Mouse (Mus musculus) hindbrain, embryonic 16.5 days (tissue): ENCODE data around the gene Klhl41. TPM values are rescaled to one million over a fixed set of nuclear protein-coding genes. Genes with fewer than 3 reads are reported as not detected.

Experiments
- ATAC-seq: fragments of 200-750 bp; cut with Nextera tagmentation; 2 replicates; pipeline ENCODE4 v1.8.0; 2017; ENCODE audit warnings: moderate TSS enrichment, moderate library complexity
- H3K27ac ChIP-seq: fragments of 300-500 bp; sonication (generic); 2 replicates; pipeline ENCODE4 v1.5.1; 2014; ENCODE audit warnings: low read depth, mild to moderate bottlenecking, control low read depth, low read length, moderate library complexity
- H3K27me3 ChIP-seq: fragments of 300-500 bp; sonication (generic); replicated peaks from 2 replicates; pipeline ENCODE4 v1.6.1; 2014; ENCODE audit warnings: low read length; ENCODE audit not compliant: control insufficient read depth, insufficient read depth
- H3K36me3 ChIP-seq: fragments of 300-500 bp; sonication (generic); 2 replicates; pipeline ENCODE4 v1.6.1; 2014; ENCODE audit warnings: mild to moderate bottlenecking, low read length, moderate library complexity, mixed read lengths; ENCODE audit not compliant: control insufficient read depth, insufficient read depth
- H3K4me1 ChIP-seq: fragments of 300-500 bp; sonication (generic); 2 replicates; pipeline ENCODE4 v1.6.1; 2014; ENCODE audit warnings: low read depth, low read length; ENCODE audit not compliant: control insufficient read depth, insufficient read depth
- H3K4me2 ChIP-seq: fragments of 300-500 bp; sonication (generic); 2 replicates; pipeline ENCODE4 v1.6.1; 2014; ENCODE audit warnings: mild to moderate bottlenecking, low read length, control low read depth, moderate library complexity
- H3K4me3 ChIP-seq: fragments of 300-500 bp; sonication (generic); 2 replicates; pipeline ENCODE4 v1.5.1; 2014; ENCODE audit warnings: mild to moderate bottlenecking, low read length, control low read depth, moderate library complexity
- H3K9ac ChIP-seq: fragments of 300-500 bp; sonication (generic); 2 replicates; pipeline ENCODE4 v1.6.1; 2014; ENCODE audit warnings: low read depth, mild to moderate bottlenecking, control low read depth, low read length, moderate library complexity
- H3K9me3 ChIP-seq: fragments of 300-500 bp; sonication (generic); 2 replicates; pipeline ENCODE4 v1.6.1; 2014; ENCODE audit warnings: mild to moderate bottlenecking, low read length, moderate library complexity; ENCODE audit not compliant: control insufficient read depth
- WGBS: fragments of 180-500 bp; shearing (Covaris S2); extraction: QIAGEN DNeasy Blood & Tissue Kit; methylation state at CpG from one replicate; pipeline ENCODE4 v1.1.7; 2014; 5-methylcytosine and 5-hydroxymethylcytosine counted together
- polyA plus RNA-seq: library from polyadenylated mRNA; unstranded; fragments of >200 nt; fragmentation: Nextera tagmentation; extraction: Ambion mirVana; gene quantifications from 2 replicates; pipeline ENCODE4 v1.2.1, GENCODE M21; 2015

Klhl41 gene
- polyA plus RNA-seq, 1 experiment from 2014 or later, result 0.08 TPM

DNA sequence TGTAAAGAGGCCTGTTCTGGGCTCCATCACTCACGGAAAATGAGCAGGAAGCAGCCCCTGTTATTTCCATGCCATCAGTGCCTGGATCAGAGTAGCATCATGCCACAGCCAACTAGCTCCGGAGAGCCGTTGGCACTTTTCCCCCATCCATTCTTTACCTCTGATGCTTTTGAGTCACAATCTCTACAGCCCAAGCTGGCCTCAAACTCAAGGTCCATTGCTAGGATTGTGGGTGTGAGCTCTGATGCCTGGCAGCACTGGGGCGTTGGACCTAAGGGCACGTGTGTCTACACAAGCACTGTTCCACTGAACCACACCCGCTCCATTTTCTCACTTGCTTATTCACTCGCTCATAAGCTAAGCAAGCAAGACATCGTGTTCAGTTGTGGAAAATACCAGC, 30.5 kb downstream of the Klhl41 start:
- H3K27me3 ChIP-seq, result no peaks in the 10 kb centered on the region
- H3K27ac ChIP-seq, result no peak overlapping the region
- no peak for ATAC-seq
- H3K9me3 ChIP-seq, result no peaks in the 10 kb centered on the region; the same call in 1 of the 2 replicates
- WGBS, result 93% methylated on average over 8 of the region's 8 CpGs
- H3K4me2 ChIP-seq, result no peak overlapping the region
- no peaks in the 10 kb centered on the region for H3K4me1 ChIP-seq
- H3K36me3 ChIP-seq, result peaks cover 37% of the 10 kb centered on the region
- H3K9ac ChIP-seq, result no peak overlapping the region
- H3K4me3 ChIP-seq, result no peak overlapping the region

DNA sequence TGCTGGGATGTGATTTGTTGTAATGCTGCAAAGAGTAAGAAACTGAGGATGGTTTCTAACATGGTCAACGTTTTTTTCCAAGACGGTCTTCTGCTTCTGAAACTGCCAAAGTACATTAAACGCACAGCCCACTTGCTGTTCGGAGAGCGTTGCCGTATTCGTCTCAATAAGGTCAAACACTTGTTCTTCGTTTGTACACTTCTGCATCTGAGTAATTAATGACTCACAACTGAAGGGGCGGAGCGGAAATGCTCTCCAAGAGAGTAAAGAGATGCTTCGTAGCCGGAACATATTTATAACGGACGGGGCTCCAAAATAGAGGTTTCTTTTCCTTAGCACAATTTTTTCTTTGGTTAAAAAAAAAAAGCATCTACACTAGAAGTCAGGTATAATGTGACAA, 42.3 kb downstream of the Klhl41 start:
- Histone ChIP-seq H3K27me3 (no peaks in the 10 kb centered on the region; the same call in 1 of the 2 replicates), H3K9me3 (no peaks in the 10 kb centered on the region), H3K9ac (no peak overlapping the region), H3K36me3 (no peaks in the 10 kb centered on the region), H3K4me3 (no peak overlapping the region), H3K4me1 (peaks cover 5% of the 10 kb centered on the region), H3K4me2 (peak overlapping the region; percentile 79; the same call in 1 of the 2 replicates), H3K27ac (no peak overlapping the region)
- no peak for ATAC-seq
- whole genome bisulfite sequencing, result 89% methylated on average over 14 of the region's 14 CpGs

DNA sequence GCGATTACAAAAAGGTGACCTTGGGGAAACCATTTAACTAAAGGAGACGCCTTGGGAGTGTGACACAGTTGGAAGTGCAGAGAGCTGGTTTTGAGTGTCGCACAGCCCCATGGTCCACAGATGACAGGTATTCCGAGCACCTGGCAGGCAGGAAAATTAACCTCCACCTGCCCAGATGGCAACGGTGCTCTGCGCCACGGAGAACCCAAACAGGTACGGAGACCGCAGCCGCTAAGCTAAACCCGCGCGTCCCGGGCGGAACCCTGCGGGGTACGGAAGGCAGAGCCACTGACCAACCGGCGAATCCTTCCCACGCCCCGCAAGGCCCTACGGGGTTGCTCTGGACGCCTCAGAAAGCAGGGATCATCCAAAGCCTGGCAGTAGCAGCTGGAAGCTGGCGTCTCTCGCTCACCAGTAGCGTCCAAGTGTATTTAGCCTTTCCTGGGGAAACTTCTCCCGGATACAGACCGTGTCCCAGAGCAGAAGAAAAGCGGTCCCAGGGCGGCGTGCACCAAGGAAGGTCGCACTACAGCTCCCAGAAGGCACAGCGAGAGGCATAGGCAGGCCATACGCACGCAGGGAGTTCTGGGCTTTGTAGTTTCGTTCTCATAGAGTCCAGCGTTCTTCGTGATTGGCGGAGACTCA, 43.2 kb downstream of the Klhl41 start, which contains the start of gene Fastkd1:
TSS of gene Fastkd1 (minus strand) at position 536 of the 645 bp plus-strand sequence.
- H3K4me1 ChIP-seq, result peaks cover 5% of the 10 kb centered on the region
- H3K36me3 ChIP-seq, result no peaks in the 10 kb centered on the region
- H3K27me3 ChIP-seq, result no peaks in the 10 kb centered on the region; the same call in 1 of the 2 replicates
- H3K27ac ChIP-seq, result peak within 1 kb of the TSS; percentile 82
- peak; percentile 99 for ATAC-seq
- peak within 1 kb of the TSS; percentile 91 for H3K9ac ChIP-seq
- peak within 1 kb of the TSS; percentile 90 for H3K4me3 ChIP-seq
- WGBS, result under 1% methylated on average over 38 of the region's 39 CpGs
- H3K4me2 ChIP-seq, result peak within 1 kb of the TSS; percentile 79
- H3K9me3 ChIP-seq, result no peaks in the 10 kb centered on the region

DNA sequence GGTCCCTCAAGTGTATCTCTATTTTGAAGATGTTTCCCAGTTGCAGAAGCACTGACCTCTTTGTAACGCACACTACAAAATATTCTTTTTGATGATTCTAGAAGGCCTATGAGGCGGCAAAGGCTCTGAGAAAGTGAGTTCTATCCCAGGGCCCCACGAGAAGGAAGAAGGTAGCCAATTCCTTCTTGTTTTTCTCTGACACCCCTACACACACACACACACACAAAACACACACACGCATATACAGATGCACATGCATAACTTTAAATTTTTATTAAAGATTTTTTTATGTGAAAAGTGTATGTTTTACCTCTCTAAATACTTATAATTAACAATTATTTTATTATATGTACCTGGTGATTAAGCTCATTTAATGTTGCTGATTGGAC, 43.7 kb downstream of the Klhl41 start:
- 22% methylated on average over 4 of the region's 4 CpGs for WGBS
- H3K4me3 ChIP-seq, result peak overlapping the region; percentile 90
- H3K27me3 ChIP-seq, result no peaks in the 10 kb centered on the region; the same call in 1 of the 2 replicates
- peak overlapping the region; percentile 91; the same call in 1 of the 2 replicates for H3K9ac ChIP-seq
- H3K27ac ChIP-seq, result no peak overlapping the region
- ATAC-seq, result peak; percentile 56; the same call in 1 of the 2 replicates
- no peaks in the 10 kb centered on the region for H3K36me3 ChIP-seq
- no peaks in the 10 kb centered on the region for H3K9me3 ChIP-seq
- H3K4me2 ChIP-seq, result peak overlapping the region; percentile 79
- H3K4me1 ChIP-seq, result peaks cover 5% of the 10 kb centered on the region

DNA sequence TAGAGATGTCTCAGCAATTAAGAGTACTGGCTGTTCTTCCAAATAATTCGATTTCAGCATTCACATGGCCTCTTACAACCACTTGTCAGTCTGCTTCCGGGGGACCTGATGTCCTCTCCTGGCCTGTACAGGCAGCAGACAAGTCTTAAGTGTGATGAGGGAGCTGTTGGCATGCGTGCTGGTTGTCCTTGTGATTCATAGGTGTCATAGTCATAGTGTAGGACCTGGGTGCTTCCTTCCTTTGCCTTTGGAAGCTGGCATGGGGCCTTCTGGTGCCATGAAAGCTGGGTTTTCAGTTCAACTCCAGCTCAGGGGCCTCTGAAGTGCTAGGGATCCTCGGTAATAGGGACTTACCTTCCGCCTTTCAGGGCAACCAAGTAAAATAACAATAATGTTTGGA, 44.2 kb downstream of the Klhl41 start:
- no peaks in the 10 kb centered on the region for H3K36me3 ChIP-seq
- H3K27ac ChIP-seq, result no peak overlapping the region
- no peak for ATAC-seq
- 75% methylated on average over 5 of the region's 5 CpGs for WGBS
- peaks cover 5% of the 10 kb centered on the region for H3K4me1 ChIP-seq
- H3K27me3 ChIP-seq, result no peaks in the 10 kb centered on the region; the same call in 1 of the 2 replicates
- no peak overlapping the region for H3K4me2 ChIP-seq
- H3K9ac ChIP-seq, result no peak overlapping the region
- no peaks in the 10 kb centered on the region for H3K9me3 ChIP-seq
- no peak overlapping the region for H3K4me3 ChIP-seq

DNA sequence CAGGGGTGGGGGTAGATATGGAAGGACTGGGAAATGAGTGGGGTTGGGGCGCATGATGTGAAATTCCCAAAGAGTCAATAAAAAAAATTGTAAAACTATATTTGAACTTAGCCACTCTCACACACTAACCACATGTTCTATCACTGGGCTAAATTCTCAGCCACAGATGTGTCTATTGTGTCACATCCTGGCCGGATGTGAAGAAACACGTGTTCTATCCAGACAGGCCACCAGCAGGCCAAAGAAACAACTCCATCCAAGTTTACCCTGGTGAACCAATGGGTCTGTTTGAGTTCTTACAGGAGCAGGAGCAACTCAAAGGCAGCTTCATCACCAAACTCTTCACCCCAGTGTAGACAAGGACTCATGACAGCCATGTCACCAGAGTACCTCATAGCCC, 46.6 kb downstream of the Klhl41 start:
- WGBS, result 82% methylated on average over 3 of the region's 3 CpGs
- Histone ChIP-seq H3K4me3 (no peak overlapping the region), H3K27me3 (no peaks in the 10 kb centered on the region; the same call in 1 of the 2 replicates), H3K9ac (no peak overlapping the region), H3K36me3 (no peaks in the 10 kb centered on the region), H3K27ac (no peak overlapping the region), H3K9me3 (no peaks in the 10 kb centered on the region), H3K4me2 (no peak overlapping the region), H3K4me1 (peaks cover 5% of the 10 kb centered on the region)
- ATAC-seq, result no peak

DNA sequence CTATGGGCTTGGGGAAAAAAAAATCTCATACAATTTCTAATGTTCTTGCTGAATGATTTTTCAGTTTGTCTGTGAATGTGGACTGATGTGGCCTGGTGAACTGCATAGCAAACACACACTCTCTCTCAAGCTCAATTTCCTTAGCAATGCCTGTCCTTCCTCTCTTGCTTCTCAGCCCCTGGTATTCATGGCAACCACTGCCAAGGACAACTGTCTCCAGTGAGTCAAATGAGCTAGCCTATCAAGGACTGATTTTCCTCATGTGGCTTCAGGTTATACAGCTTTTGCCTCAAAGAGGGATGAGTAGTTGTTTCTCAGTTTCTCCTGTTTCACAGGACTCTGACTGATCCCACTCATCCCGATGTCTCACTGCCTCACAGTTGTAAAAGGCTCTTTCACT, 49.2 kb downstream of the Klhl41 start:
- H3K9me3 ChIP-seq, result no peaks in the 10 kb centered on the region
- no peak overlapping the region for H3K27ac ChIP-seq
- H3K4me3 ChIP-seq, result no peak overlapping the region
- H3K36me3 ChIP-seq, result no peaks in the 10 kb centered on the region
- H3K4me1 ChIP-seq, result peaks cover 7% of the 10 kb centered on the region
- H3K27me3 ChIP-seq, result no peaks in the 10 kb centered on the region; the same call in 1 of the 2 replicates
- no peak overlapping the region for H3K9ac ChIP-seq
- WGBS, result 82% methylated on average over 1 of the region's 1 CpGs
- no peak overlapping the region for H3K4me2 ChIP-seq
- ATAC-seq, result no peak

DNA sequence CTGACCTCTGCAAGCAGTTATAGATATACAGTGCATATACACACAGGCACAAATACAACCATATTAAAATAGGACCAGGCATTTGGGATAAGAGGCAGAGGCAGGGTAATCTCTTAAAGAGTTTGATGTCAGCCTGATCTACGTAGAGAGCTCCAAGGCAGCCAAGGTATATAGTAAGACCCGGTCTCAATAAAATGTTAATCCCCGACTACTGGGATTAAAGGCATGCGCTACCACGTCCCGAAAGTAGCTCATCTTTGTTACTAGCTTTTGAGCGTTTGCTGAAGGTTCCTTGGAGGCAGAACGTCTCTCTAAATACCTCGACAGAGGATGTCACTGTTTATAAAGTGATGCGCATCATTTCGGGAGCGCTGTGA, 52.3 kb downstream of the Klhl41 start, which contains the start of gene Ppig:
TSS of gene Ppig (plus strand) at position 273 of the 377 bp plus-strand sequence.
- no peaks in the 10 kb centered on the region for H3K27me3 ChIP-seq
- ATAC-seq, result no peak; the same call in 1 of the 2 replicates
- no peaks in the 10 kb centered on the region for H3K9me3 ChIP-seq
- peak within 1 kb of the TSS; percentile 84 for H3K9ac ChIP-seq
- peak within 1 kb of the TSS; percentile 92 for H3K27ac ChIP-seq
- H3K4me1 ChIP-seq, result peaks cover 17% of the 10 kb centered on the region
- H3K36me3 ChIP-seq, result no peaks in the 10 kb centered on the region
- WGBS, result 5% methylated on average over 12 of the region's 12 CpGs
- peak within 1 kb of the TSS; percentile 85 for H3K4me2 ChIP-seq
- peak within 1 kb of the TSS; percentile 80 for H3K4me3 ChIP-seq

DNA sequence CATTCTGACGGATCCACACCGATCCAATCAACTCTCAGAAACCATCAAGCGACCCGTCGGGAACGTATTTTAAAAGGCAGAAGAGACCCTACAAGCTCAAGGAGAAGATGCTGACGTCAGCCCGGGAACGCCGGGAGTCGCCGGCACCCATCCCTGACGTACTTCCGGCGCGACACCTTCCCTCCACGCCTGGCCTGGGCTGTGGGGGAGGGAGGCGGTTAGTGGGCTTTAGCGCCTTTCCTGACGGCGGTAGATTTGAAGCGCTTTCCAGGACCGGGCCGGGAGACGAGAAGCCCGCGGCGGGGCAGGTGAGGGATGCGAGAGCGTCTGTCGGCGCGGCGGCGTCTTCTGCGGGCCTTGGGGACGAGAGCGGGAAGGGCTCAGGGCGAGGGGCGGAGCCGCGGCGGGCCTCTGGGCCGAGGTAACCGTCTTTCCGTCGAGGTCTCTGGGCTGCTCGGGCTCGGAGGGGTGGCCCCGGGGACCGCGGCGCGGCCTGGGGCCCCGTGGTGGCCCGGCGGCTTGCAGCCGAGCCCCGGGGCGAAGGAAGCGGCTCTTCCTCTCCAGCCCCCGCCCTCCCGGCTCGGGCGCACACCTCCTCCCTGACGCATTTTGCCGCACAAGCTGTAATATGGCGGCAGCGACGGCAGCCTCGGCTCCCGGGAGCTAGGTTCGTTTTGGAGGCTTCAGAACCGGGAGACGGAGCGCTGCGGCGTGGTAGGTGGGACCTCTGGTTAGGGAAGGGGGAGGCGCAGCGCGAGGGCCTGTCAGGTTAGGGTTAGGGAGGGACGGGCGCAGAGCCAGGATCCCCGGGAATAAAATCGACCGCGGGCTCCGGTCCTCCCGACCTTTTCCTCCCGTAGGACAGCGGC, 53.0 kb downstream of the Klhl41 start:
- Histone ChIP-seq H3K4me2 (peak overlapping the region; percentile 85), H3K9ac (peak overlapping the region; percentile 84), H3K9me3 (no peaks in the 10 kb centered on the region), H3K27me3 (no peaks in the 10 kb centered on the region), H3K36me3 (no peaks in the 10 kb centered on the region), H3K27ac (peak overlapping the region; percentile 92), H3K4me1 (peaks cover 17% of the 10 kb centered on the region), H3K4me3 (peak overlapping the region; percentile 80)
- peak; percentile 98 for ATAC-seq
- under 1% methylated on average over 49 of the region's 91 CpGs for WGBS
